In genomic region chr9:67213275-67213674, GRCm38 (mm10) we compare ENCODE assay signal across 8 mouse cellular contexts.
DNase-seq lines count a peak whose midpoint lies in the region; ATAC-seq lines count a peak whose summit lies in the region.

No protein-coding gene starts in this region.

- no peaks in the 10 kb centered on the region for H3K36me3 ChIP-seq in liver, embryonic 11.5 days (ENCODE audit: control insufficient read depth, insufficient read depth, low read length)

- 48% methylated on average over 6 of the region's 6 CpGs for WGBS in liver, embryonic 11.5 days

- H3K9ac ChIP-seq in liver, embryonic 11.5 days (ENCODE audit: low read depth, low read length) = no peak overlapping the region

- H3K27me3 ChIP-seq in liver, embryonic 11.5 days (replicated peaks; ENCODE audit: control insufficient read depth, insufficient read depth, low read length) = no peaks in the 10 kb centered on the region

- no peak overlapping the region for H3K4me3 ChIP-seq in liver, embryonic 11.5 days (ENCODE audit: low read depth, low read length)

- no peak overlapping the region for H3K4me2 ChIP-seq in liver, embryonic 11.5 days

- H3K4me1 ChIP-seq in liver, embryonic 11.5 days (replicated peaks; ENCODE audit: control insufficient read depth, insufficient read depth, low read length) = no peaks in the 10 kb centered on the region

- H3K27ac ChIP-seq in liver, embryonic 11.5 days (ENCODE audit: low read depth, low read length) = no peak overlapping the region

- peak; percentile 52 for DNase-seq in 3134 (ENCODE audit: extremely low read depth, insufficient read length, low spot score)
- DNase-seq in adipocyte (ENCODE audit: low spot score) = peak; percentile 75
- DNase-seq in embryo, embryonic 10 days (ENCODE audit: low spot score) = peak; percentile 89
- peak; percentile 62 for DNase-seq in heart, adult 8-10 months (ENCODE audit: low spot score)
- DNase-seq in kidney, postnatal 10 days = peak; percentile 94
- peak; percentile 56 for DNase-seq in liver, embryonic 11.5 days (ENCODE audit: low spot score)
- peak; percentile 84 for DNase-seq in right cerebral cortex, adult 2 months (ENCODE audit: low spot score in 2 of 2)

- no peak for ATAC-seq in liver, embryonic 11.5 days (replicated peaks; ENCODE audit: low FRiP score)
- no peak for ATAC-seq in inflammation-experienced regulatory T-cells, adult 6 months

- H3K9me3 ChIP-seq in liver, embryonic 11.5 days (ENCODE audit: control insufficient read depth, low read length) = no peaks in the 10 kb centered on the region
